Mouse (Mus musculus): ENCODE data around the gene Pax1. TPM values are rescaled to one million over a fixed set of nuclear protein-coding genes. Genes with fewer than 3 reads are reported as not detected.

The Pax1 gene
- not detected in 2 replicates for polyA plus RNA-seq (2015; fragmentation: Nextera tagmentation; extraction: Ambion mirVana)

GRCm38 (mm10) chr2:147361581-147361980 lies at the start of gene Pax1:
Gene Pax1, plus strand, starts transcription at chr2:147361925.
- Histone ChIP-seq H3K27me3 (ENCODE audit: control insufficient read depth, insufficient read depth, low read length) (peaks cover 90% of the 10 kb centered on the region), H3K9ac (ENCODE audit: low read length) (no peak within 1 kb of the TSS), H3K4me1 (ENCODE audit: control insufficient read depth, insufficient read depth, low read length) (0 out of 2 replicates have a peak, but pooled peaks cover 7% of the 10 kb centered on the region), H3K36me3 (ENCODE audit: control insufficient read depth, insufficient read depth, low read length) (no peaks in the 10 kb centered on the region), H3K27ac (ENCODE audit: low read length) (no peak within 1 kb of the TSS), H3K4me3 (replicated peaks; ENCODE audit: low read length) (no peak within 1 kb of the TSS), H3K9me3 (replicated peaks; ENCODE audit: control insufficient read depth, low read length) (no peaks in the 10 kb centered on the region), H3K4me2 (ENCODE audit: low read depth, low read length) (no peak within 1 kb of the TSS)
- no peak for ATAC-seq (ENCODE audit: insufficient read depth, low FRiP score)
- 3% methylated on average over 18 of the region's 18 CpGs for WGBS

GRCm38 (mm10) chr2:147321036-147321435 lies 40.7 kb upstream of the Pax1 start:
- Histone ChIP-seq H3K4me1 (ENCODE audit: control insufficient read depth, insufficient read depth, low read length) (no peaks in the 10 kb centered on the region), H3K9me3 (replicated peaks; ENCODE audit: control insufficient read depth, low read length) (no peaks in the 10 kb centered on the region), H3K36me3 (ENCODE audit: control insufficient read depth, insufficient read depth, low read length) (no peaks in the 10 kb centered on the region), H3K9ac (ENCODE audit: low read length) (no peak overlapping the region), H3K27ac (ENCODE audit: low read length) (no peak overlapping the region), H3K27me3 (ENCODE audit: control insufficient read depth, insufficient read depth, low read length) (0 out of 2 replicates have a peak, but pooled peaks cover 7% of the 10 kb centered on the region), H3K4me3 (replicated peaks; ENCODE audit: low read length) (no peak overlapping the region), H3K4me2 (ENCODE audit: low read depth, low read length) (no peak overlapping the region)
- 10% methylated on average over 9 of the region's 9 CpGs for WGBS
- ATAC-seq (ENCODE audit: insufficient read depth, low FRiP score), result no peak

GRCm38 (mm10) chr2:147325178-147325577 lies 36.5 kb upstream of the Pax1 start:
- 81% methylated on average over 2 of the region's 2 CpGs for WGBS

GRCm38 (mm10) chr2:147332731-147333130 lies 29.0 kb upstream of the Pax1 start:
- Histone ChIP-seq H3K27ac (ENCODE audit: low read length) (no peak overlapping the region), H3K4me3 (replicated peaks; ENCODE audit: low read length) (no peak overlapping the region), H3K9ac (ENCODE audit: low read length) (no peak overlapping the region), H3K4me2 (ENCODE audit: low read depth, low read length) (no peak overlapping the region), H3K4me1 (ENCODE audit: control insufficient read depth, insufficient read depth, low read length) (no peaks in the 10 kb centered on the region), H3K9me3 (replicated peaks; ENCODE audit: control insufficient read depth, low read length) (no peaks in the 10 kb centered on the region), H3K36me3 (ENCODE audit: control insufficient read depth, insufficient read depth, low read length) (no peaks in the 10 kb centered on the region), H3K27me3 (ENCODE audit: control insufficient read depth, insufficient read depth, low read length) (no peaks in the 10 kb centered on the region)
- ATAC-seq (ENCODE audit: insufficient read depth, low FRiP score), result no peak
- WGBS, result 70% methylated on average over 2 of the region's 2 CpGs

More at GRCm38 (mm10) chr2:147325178-147325577, 36.5 kb upstream of the Pax1 start:
- no peaks in the 10 kb centered on the region for H3K9me3 ChIP-seq (replicated peaks; ENCODE audit: control insufficient read depth, low read length)
- no peak overlapping the region for H3K9ac ChIP-seq (ENCODE audit: low read length)
- 0 out of 2 replicates have a peak, but pooled peaks cover 7% of the 10 kb centered on the region for H3K27me3 ChIP-seq (ENCODE audit: control insufficient read depth, insufficient read depth, low read length)
- H3K4me2 ChIP-seq (ENCODE audit: low read depth, low read length), result no peak overlapping the region
- ATAC-seq (ENCODE audit: insufficient read depth, low FRiP score), result no peak
- no peaks in the 10 kb centered on the region for H3K36me3 ChIP-seq (ENCODE audit: control insufficient read depth, insufficient read depth, low read length)
- H3K4me3 ChIP-seq (replicated peaks; ENCODE audit: low read length), result no peak overlapping the region
- H3K27ac ChIP-seq (ENCODE audit: low read length), result no peak overlapping the region
- H3K4me1 ChIP-seq (ENCODE audit: control insufficient read depth, insufficient read depth, low read length), result no peaks in the 10 kb centered on the region

GRCm38 (mm10) chr2:147338729-147339128 lies 23.0 kb upstream of the Pax1 start:
- no peak overlapping the region for H3K4me3 ChIP-seq (replicated peaks; ENCODE audit: low read length)
- ATAC-seq (ENCODE audit: insufficient read depth, low FRiP score), result no peak
- no peaks in the 10 kb centered on the region for H3K36me3 ChIP-seq (ENCODE audit: control insufficient read depth, insufficient read depth, low read length)
- no peak overlapping the region for H3K9ac ChIP-seq (ENCODE audit: low read length)
- 63% methylated on average over 15 of the region's 15 CpGs for WGBS
- H3K4me2 ChIP-seq (ENCODE audit: low read depth, low read length), result no peak overlapping the region
- H3K27ac ChIP-seq (ENCODE audit: low read length), result no peak overlapping the region
- no peaks in the 10 kb centered on the region for H3K27me3 ChIP-seq (ENCODE audit: control insufficient read depth, insufficient read depth, low read length)
- H3K9me3 ChIP-seq (replicated peaks; ENCODE audit: control insufficient read depth, low read length), result no peaks in the 10 kb centered on the region
- no peaks in the 10 kb centered on the region for H3K4me1 ChIP-seq (ENCODE audit: control insufficient read depth, insufficient read depth, low read length)

- Histone ChIP-seq H3K27me3 (ENCODE audit: control insufficient read depth, insufficient read depth, low read length) (no peaks in the 10 kb centered on the region), H3K9ac (ENCODE audit: low read length) (no peak overlapping the region), H3K4me2 (ENCODE audit: low read depth, low read length) (no peak overlapping the region), H3K27ac (ENCODE audit: low read length) (no peak overlapping the region), H3K36me3 (ENCODE audit: control insufficient read depth, insufficient read depth, low read length) (no peaks in the 10 kb centered on the region), H3K9me3 (replicated peaks; ENCODE audit: control insufficient read depth, low read length) (no peaks in the 10 kb centered on the region), H3K4me1 (ENCODE audit: control insufficient read depth, insufficient read depth, low read length) (no peaks in the 10 kb centered on the region), H3K4me3 (replicated peaks; ENCODE audit: low read length) (no peak overlapping the region)
- 53% methylated on average over 4 of the region's 4 CpGs for WGBS
- ATAC-seq (ENCODE audit: insufficient read depth, low FRiP score), result no peak
These were observed 21.9 kb upstream of the Pax1 start for GRCm38 (mm10) chr2:147339796-147340195.

GRCm38 (mm10) chr2:147342198-147342597 lies 19.5 kb upstream of the Pax1 start:
- no peaks in the 10 kb centered on the region for H3K4me1 ChIP-seq (ENCODE audit: control insufficient read depth, insufficient read depth, low read length)

GRCm38 (mm10) chr2:147359716-147360115 lies 2.0 kb upstream of the Pax1 start:
- WGBS, result 3% methylated on average over 4 of the region's 4 CpGs
- ATAC-seq (ENCODE audit: insufficient read depth, low FRiP score), result no peak

More at GRCm38 (mm10) chr2:147342198-147342597, 19.5 kb upstream of the Pax1 start:
- Histone ChIP-seq H3K27ac (ENCODE audit: low read length) (no peak overlapping the region), H3K9me3 (replicated peaks; ENCODE audit: control insufficient read depth, low read length) (no peaks in the 10 kb centered on the region), H3K4me2 (ENCODE audit: low read depth, low read length) (no peak overlapping the region), H3K9ac (ENCODE audit: low read length) (no peak overlapping the region), H3K4me3 (replicated peaks; ENCODE audit: low read length) (no peak overlapping the region), H3K36me3 (ENCODE audit: control insufficient read depth, insufficient read depth, low read length) (no peaks in the 10 kb centered on the region), H3K27me3 (ENCODE audit: control insufficient read depth, insufficient read depth, low read length) (no peaks in the 10 kb centered on the region)
- ATAC-seq (ENCODE audit: insufficient read depth, low FRiP score), result no peak
- 18% methylated on average over 2 of the region's 2 CpGs for WGBS

GRCm38 (mm10) chr2:147360401-147360800 lies 1.3 kb upstream of the Pax1 start:
- Histone ChIP-seq H3K4me1 (ENCODE audit: control insufficient read depth, insufficient read depth, low read length) (0 out of 2 replicates have a peak, but pooled peaks cover 6% of the 10 kb centered on the region), H3K4me2 (ENCODE audit: low read depth, low read length) (no peak overlapping the region), H3K27me3 (ENCODE audit: control insufficient read depth, insufficient read depth, low read length) (peaks cover 89% of the 10 kb centered on the region), H3K9ac (ENCODE audit: low read length) (no peak overlapping the region), H3K36me3 (ENCODE audit: control insufficient read depth, insufficient read depth, low read length) (no peaks in the 10 kb centered on the region), H3K27ac (ENCODE audit: low read length) (no peak overlapping the region), H3K4me3 (replicated peaks; ENCODE audit: low read length) (no peak overlapping the region), H3K9me3 (replicated peaks; ENCODE audit: control insufficient read depth, low read length) (no peaks in the 10 kb centered on the region)
- no peak for ATAC-seq (ENCODE audit: insufficient read depth, low FRiP score)
- 3% methylated on average over 7 of the region's 7 CpGs for WGBS

More at GRCm38 (mm10) chr2:147359716-147360115, 2.0 kb upstream of the Pax1 start:
- Histone ChIP-seq H3K9me3 (replicated peaks; ENCODE audit: control insufficient read depth, low read length) (no peaks in the 10 kb centered on the region), H3K4me1 (ENCODE audit: control insufficient read depth, insufficient read depth, low read length) (no peaks in the 10 kb centered on the region), H3K4me3 (replicated peaks; ENCODE audit: low read length) (no peak overlapping the region), H3K27ac (ENCODE audit: low read length) (no peak overlapping the region), H3K36me3 (ENCODE audit: control insufficient read depth, insufficient read depth, low read length) (no peaks in the 10 kb centered on the region), H3K27me3 (ENCODE audit: control insufficient read depth, insufficient read depth, low read length) (peaks cover 84% of the 10 kb centered on the region), H3K9ac (ENCODE audit: low read length) (no peak overlapping the region), H3K4me2 (ENCODE audit: low read depth, low read length) (no peak overlapping the region)
